Mouse (Mus musculus) spleen, embryonic (tissue): ENCODE measurements around the gene Wfdc16.
"Not testable (repeated sequence)": the region's sequence is repeated elsewhere in the genome, so short reads cannot be mapped to it uniquely, and the experiment has no call there.

Experiments used
- CTCF ChIA-PET: fragments of 350-600 bp; sonication (Branson Sonifier 250); formaldehyde crosslinking; loops from one replicate; lab custom pipeline; 2022; lab: Charles Lee

Wfdc16 gene

DNA sequence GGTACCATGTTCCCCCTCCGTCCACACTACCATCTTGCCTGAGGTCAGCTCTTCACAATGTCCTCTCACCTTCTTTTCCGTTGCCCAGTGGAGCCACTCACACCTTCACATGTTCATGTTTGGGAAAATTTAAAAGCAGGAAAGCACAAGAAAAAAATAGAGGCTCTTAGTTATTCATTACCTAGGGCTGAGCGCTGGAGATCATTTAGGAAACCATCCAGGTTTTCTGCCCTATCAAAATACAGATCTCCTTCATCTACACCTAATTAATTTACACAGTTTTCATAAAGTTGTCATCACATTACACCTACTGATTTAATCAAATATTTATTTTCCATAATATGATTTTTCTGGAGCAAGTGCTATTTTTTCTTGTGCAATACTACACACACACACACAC lies at the start of gene Wfdc16:
Gene Wfdc16 (minus strand): TSS at position 101 of the 400 bp plus-strand sequence.
- CTCF ChIA-PET = no interaction called here

GRCm38 (mm10) chr2:164684807-164685206 lies 46.2 kb upstream of the Wfdc16 start, which contains the start of gene Wfdc13:
Gene Wfdc13 (plus strand): TSS chr2:164685107.
- CTCF ChIA-PET = interaction anchor here (0.5 kb wide), 1 partner anchor 167 kb away, joined by 3 read pairs; no protein-coding TSS in a partner anchor

DNA sequence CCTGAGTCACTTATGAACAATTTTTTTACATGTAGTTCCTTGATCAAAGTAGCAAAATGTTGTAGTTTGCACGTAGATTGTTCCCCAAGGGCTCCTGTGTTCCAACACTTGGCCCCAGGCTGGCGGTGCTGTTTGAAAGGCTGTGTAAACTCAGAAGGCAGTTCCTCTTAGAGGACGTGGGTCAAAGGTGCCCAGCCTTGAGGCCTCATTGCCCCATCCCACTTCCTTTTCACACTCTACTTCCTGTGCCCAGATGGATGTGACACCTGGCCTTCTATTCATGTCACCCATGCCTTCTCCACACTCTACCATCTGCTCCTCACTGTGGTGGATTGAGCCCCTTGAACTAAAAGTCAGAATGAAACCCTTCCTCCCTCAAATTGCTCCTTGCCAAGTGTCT lies 41.3 kb upstream of the Wfdc16 start:
- CTCF ChIA-PET = no interaction called here

DNA sequence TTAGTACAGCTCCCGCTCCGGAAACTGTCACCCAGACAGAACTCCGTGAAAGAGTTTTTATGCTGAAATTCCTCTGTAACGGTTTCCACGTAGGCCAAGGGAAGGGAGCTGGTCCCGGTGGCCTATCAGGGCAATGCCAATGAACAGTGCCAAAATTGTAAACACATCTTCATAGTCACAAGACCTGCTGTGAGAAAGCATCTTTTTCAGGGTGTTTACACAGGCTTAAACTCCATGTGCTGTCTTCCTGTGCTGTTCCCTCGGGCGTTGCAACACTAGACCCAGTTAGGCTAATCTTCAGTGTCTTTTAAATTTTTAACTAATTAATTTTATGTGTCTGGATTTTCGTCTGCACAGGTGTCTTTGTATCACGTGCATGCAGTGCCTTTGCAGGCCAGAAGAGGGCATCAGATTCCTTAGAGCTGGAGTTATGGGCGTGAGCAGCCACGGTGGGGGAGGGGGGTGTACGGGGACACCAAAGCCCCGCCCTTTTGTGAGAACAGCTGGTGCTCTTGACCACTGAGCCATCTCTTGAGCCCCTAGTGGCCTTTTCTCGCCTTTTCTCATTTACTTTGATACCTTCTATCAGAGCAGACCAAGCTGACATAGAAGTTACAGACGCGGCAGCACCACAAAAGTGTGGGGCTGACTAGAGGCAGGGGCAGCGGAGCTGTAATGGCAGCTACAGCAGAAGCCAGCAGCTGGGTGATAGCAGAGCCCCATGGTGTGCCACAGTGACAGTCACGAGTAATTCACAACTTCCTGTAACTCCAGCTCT lies 40.4 kb upstream of the Wfdc16 start:
- CTCF ChIA-PET = interaction anchor here (0.6 kb wide), 1 partner anchor 45 kb away, joined by 3 read pairs; no protein-coding TSS in a partner anchor

GRCm38 (mm10) chr2:164676916-164677685 lies 38.5 kb upstream of the Wfdc16 start:
- CTCF ChIA-PET = no interaction called here

GRCm38 (mm10) chr2:164676103-164676502 lies 37.5 kb upstream of the Wfdc16 start:
- CTCF ChIA-PET = no interaction called here

DNA sequence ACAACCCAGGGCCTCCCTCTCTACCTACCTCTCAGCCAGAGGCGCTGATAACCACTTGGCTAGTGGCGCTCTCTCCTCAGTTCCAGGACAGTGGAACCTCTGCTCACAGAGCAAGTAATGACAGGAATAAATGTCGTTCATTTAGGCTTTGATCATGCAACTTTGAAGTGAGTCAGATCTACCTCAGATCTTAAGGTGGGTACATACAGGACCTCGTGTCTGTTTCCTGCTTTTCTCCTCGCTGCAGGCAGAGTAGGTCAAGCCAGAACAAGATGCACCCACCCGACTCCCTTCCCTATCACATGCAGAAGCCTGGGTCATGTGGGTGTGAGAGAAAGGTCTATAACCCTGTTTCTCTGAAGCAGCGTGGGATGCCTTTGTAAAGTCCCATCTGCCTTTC lies 35.4 kb upstream of the Wfdc16 start, which contains the start of gene Wfdc11:
Gene Wfdc11 (minus strand): TSS at position 101 of the 400 bp plus-strand sequence.
- CTCF ChIA-PET = no interaction called here

DNA sequence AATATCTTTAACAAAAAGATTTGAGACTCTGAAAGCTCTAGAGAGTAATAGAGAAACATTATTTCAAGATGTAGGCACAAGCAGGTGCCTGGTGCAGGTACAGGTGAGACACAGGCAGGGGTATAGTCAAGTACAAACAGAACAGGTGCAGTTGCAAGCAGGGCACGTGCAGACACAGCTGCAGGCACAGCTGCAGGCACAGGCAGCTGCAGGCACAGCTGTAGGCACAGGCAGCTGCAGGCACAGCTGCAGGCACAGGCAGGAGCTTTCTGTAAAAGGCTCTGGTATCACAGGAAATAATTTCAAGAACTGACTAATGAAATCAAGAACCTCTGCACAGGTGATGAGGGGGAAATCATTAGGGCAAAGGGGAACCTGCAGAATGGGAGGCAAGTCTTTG lies 32.3 kb upstream of the Wfdc16 start:
- CTCF ChIA-PET = no interaction called here

- CTCF ChIA-PET = no interaction called here
Measured at GRCm38 (mm10) chr2:164670261-164670660, 31.7 kb upstream of the Wfdc16 start.

DNA sequence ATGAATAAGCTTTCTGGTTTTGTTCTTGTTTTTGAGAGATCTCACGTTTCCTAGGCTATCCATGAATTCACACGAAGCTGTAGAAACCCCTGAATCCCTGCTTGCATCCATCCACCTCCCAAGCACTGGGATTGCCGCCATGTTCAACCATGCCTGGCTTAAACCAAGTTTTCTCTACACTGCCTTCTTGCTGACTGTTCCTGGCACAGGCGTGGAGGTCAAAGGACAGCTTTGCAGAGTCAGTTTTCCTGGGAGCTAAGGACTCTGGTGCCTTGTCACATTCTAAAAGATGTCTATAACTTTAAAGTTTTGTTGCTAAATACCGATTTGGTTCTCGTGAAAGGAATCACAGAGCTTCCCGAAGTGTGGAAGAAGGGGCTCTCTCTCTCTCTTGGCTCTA lies 26.3 kb upstream of the Wfdc16 start:
- CTCF ChIA-PET = no interaction called here

DNA sequence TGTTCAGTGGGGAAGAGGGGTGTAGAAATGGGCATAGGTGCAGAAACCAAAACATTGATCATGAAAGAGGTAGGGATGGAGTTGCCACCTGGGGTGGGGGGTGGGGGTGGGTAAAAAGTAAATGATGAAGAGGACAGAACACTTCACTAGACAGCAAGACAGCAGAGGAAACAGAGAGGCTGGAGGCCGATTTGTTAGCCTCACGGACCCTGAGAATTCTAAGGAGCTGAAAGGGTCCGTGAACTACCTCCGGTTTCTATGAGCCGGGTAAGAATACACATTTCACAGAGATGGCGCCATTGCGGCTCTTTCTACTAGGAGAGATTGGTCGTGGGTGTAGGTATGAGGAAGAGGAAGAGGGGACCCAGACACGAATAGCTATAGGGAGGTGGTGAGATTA lies 17.9 kb upstream of the Wfdc16 start, which contains the start of gene Wfdc9:
Gene Wfdc9 (minus strand): TSS at position 101 of the 400 bp plus-strand sequence.
- CTCF ChIA-PET = no interaction called here

GRCm38 (mm10) chr2:164655858-164656257 lies 17.3 kb upstream of the Wfdc16 start, which contains the start of gene Wfdc10:
Gene Wfdc10 (plus strand): TSS chr2:164656046.
- CTCF ChIA-PET = no interaction called here

DNA sequence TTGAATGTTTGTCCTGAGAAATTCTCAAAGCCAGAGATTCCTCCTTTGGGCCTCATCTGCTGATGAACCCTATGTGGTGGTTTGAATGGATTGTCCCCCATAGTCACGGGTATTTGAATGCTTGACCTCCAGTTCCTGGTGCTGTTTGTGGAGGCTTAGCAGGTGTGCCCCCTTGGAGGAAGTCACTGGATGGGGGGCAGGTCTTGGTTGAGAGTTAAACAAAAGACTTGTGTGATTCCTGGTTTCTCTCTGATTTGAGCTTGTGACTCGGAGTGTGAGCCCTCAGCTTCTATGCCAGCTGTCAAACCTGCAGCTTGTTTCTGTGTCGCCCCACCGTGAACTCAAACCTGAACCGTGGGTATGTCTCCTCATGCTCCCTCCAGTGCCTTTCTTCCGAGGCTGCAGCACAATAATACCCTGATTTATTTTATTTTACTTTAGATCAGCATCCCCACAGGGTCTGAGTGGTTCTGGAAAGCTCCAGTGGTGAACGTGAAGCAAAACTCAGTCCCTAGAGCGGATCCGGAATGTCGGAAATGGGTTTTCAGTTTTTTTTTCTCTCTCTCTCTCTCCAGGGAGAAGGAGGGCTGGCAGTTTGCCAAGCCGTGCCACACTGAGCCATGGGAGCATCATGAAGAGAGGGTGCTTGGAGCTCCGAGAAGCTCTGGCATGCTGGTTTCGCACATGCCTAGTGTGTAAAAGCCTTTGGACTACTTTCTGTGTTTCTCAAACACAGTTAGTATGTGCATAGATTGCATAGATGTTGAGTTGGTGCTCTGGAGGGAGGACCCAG lies 3.5 kb upstream of the Wfdc16 start:
- CTCF ChIA-PET = no interaction called here

- CTCF ChIA-PET = no interaction called here
Measured at GRCm38 (mm10) chr2:164641129-164641528, 2.5 kb upstream of the Wfdc16 start.

- CTCF ChIA-PET = no interaction called here
Measured at GRCm38 (mm10) chr2:164635266-164635665, 3.3 kb downstream of the Wfdc16 start.

DNA sequence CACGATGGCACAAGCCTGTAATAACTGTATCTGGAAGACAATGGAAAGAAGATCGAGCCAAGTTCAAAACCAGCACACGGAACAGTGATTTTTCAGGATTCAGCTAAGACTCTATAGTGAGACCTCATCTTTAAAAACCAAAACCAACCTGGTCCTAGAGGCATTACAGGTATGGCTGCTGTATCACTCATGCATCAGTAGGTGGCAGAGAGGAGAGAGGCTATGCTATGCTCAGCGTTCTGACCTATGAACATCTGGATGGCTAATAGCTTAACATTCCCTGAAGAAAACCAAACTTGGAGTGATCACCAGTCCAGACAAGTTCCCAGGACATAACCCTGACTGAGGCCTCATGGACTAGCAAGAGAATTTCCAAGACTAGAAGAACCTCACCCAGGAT lies 16.8 kb downstream of the Wfdc16 start:
- CTCF ChIA-PET = no interaction called here

- CTCF ChIA-PET = no interaction called here
Measured at GRCm38 (mm10) chr2:164619050-164619449, 19.5 kb downstream of the Wfdc16 start.

DNA sequence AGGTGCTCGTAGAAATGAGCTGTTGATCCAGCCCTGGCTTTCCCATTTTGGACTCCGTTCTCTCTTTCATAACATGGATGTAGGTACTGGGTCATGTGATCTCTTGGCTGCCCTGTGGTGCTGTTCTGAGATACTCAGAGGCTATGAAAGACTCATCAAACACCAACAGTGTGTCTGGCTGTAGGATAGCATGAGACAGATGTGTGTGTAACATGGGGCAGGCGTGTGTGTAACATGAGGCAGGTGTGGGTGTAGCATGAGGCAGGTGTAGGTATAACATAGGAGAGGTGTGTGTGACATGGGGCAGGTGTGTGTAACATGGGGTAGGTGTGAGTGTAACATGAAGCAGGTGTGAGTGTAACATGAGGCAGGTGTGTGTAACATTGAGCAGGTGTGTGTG lies 23.2 kb downstream of the Wfdc16 start:
- CTCF ChIA-PET = no interaction called here

- CTCF ChIA-PET = not testable (repeated sequence)
Measured at GRCm38 (mm10) chr2:164613471-164613870, 25.1 kb downstream of the Wfdc16 start, which contains the start of the genes Wfdc6b and Wfdc8. Gene Wfdc6b (plus strand): TSS chr2:164613522. Gene Wfdc8 (minus strand): TSS chr2:164613626.

DNA sequence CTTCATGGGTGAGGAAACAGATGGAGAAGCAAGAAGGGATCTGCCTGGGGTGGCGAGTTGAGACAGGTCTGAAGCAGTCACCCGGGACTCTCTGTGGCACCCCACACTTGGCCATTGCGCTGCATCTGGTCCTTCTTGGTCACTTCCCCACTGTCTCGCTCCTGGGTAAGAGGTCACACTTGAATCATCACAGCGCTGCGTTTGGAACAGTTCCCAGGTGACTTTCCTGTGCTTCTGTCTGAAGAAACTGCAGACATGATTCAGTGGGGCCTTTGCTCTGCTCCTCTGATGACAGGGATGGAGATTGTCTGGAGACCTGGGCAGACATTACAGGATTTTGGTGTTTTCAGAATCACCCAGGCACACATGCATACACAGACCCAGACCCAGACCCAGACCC lies 29.8 kb downstream of the Wfdc16 start:
- CTCF ChIA-PET = no interaction called here

GRCm38 (mm10) chr2:164604411-164604810 lies 34.2 kb downstream of the Wfdc16 start:
- CTCF ChIA-PET = no interaction called here

DNA sequence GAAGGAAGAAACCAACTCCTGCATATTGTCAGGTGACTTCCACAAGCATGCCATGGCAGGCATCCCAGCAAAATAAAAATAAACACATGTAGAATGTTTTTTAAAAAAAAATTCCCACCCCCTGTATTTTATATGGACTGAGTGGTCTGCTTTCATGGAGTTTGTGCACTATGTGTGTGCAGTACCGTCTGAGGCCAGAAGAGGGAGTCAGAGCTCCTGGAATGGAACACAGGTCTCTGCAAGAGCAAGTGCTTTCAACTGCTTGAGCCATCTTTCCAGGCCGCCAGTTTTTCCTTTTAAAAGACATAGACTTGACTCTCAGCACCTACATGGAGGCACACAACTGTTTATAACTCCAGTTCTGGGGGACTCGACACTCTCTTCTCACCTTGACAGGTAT lies 35.1 kb downstream of the Wfdc16 start:
- CTCF ChIA-PET = no interaction called here
